Mouse (Mus musculus) hindbrain, embryonic 11.5 days (tissue): ENCODE measurements around the gene Gm17657. TPM values are rescaled to one million over a fixed set of nuclear protein-coding genes. Genes with fewer than 3 reads are reported as not detected.
"Not testable (repeated sequence)": the region's sequence is repeated elsewhere in the genome, so short reads cannot be mapped to it uniquely, and the experiment has no call there.

Experiments
- ATAC-seq: fragments of 200-750 bp; cut with Nextera tagmentation; 2 replicates; pipeline ENCODE4 v1.8.0; 2017; ENCODE audit warnings: mild to moderate bottlenecking, moderate TSS enrichment, moderate library complexity; ENCODE audit not compliant: low FRiP score
- DNase-seq: peaks from one replicate; pipeline ENCODE4 v3.0.0-alpha.2; 2015; ENCODE audit warnings: low spot score
- H3K27ac ChIP-seq: fragments of 300-500 bp; sonication (generic); 2 replicates; pipeline ENCODE4 v1.5.1; 2014; ENCODE audit warnings: mild to moderate bottlenecking, low read depth, low read length
- H3K27me3 ChIP-seq: fragments of 300-500 bp; sonication (generic); 2 replicates; pipeline ENCODE4 v1.6.1; 2014; ENCODE audit warnings: mild to moderate bottlenecking, low read length, moderate library complexity, mixed read lengths; ENCODE audit not compliant: control insufficient read depth, insufficient read depth
- H3K36me3 ChIP-seq: fragments of 300-500 bp; sonication (generic); 2 replicates; pipeline ENCODE4 v1.6.1; 2014; ENCODE audit warnings: mild to moderate bottlenecking, low read length, moderate library complexity, mixed read lengths; ENCODE audit not compliant: control insufficient read depth, insufficient read depth
- H3K4me1 ChIP-seq: fragments of 300-500 bp; sonication (generic); replicated peaks from 2 replicates; pipeline ENCODE4 v1.6.1; 2014; ENCODE audit warnings: low read length, mixed read lengths; ENCODE audit not compliant: control insufficient read depth, insufficient read depth
- H3K4me2 ChIP-seq: fragments of 300-500 bp; sonication (generic); replicated peaks from 2 replicates; pipeline ENCODE4 v1.6.1; 2014; ENCODE audit warnings: mild to moderate bottlenecking, low read depth, low read length
- H3K4me3 ChIP-seq: fragments of 300-500 bp; sonication (generic); 2 replicates; pipeline ENCODE4 v1.5.1; 2014; ENCODE audit warnings: low read depth, low read length
- H3K9ac ChIP-seq: fragments of 300-500 bp; sonication (generic); 2 replicates; pipeline ENCODE4 v1.6.1; 2014; ENCODE audit warnings: low read depth, low read length
- H3K9me3 ChIP-seq: fragments of 300-500 bp; sonication (generic); 2 replicates; pipeline ENCODE4 v1.6.1; 2016; ENCODE audit warnings: low read length; ENCODE audit not compliant: control insufficient read depth
- WGBS: fragments of 180-500 bp; shearing (Covaris S2); extraction: QIAGEN DNeasy Blood & Tissue Kit; methylation state at CpG from one replicate; pipeline ENCODE4 v1.1.7; 2014; 5-methylcytosine and 5-hydroxymethylcytosine counted together
- polyA plus RNA-seq: library from polyadenylated mRNA; unstranded; fragments of >200 nt; fragmentation: Nextera tagmentation; extraction: Ambion mirVana; gene quantifications from 2 replicates; pipeline ENCODE4 v1.2.1, GENCODE M21; 2014

Gene Gm17657
- polyA plus RNA-seq, 1 experiment from 2014 or later: not detected

DNA sequence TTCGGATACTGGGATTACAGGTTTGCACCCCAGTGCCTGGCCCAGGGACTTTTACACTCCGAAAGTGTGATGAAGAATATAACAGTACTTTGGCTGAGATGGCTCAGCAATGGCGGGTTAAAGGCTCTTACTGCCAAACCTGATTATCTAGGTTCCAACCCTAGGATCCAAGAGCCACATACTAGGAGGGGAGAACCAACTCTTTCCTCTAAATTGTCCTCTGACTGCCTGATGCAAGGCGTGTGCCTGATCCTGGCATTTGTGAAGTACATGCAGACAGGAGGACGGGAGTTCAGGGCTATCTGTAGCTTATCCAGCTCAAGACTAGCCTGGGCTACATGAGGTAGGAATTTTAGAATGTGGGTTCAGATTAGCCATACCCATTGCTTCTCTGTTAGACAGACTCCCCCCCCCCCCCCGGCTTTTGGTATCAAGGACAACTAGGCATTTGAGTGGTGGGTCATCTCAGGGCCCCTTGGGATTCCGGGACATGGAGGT lies 49.1 kb downstream of the Gm17657 start:
- H3K9me3 ChIP-seq: no peaks in the 10 kb centered on the region
- no peak for ATAC-seq
- 84% methylated on average over 7 of the region's 7 CpGs for WGBS

DNA sequence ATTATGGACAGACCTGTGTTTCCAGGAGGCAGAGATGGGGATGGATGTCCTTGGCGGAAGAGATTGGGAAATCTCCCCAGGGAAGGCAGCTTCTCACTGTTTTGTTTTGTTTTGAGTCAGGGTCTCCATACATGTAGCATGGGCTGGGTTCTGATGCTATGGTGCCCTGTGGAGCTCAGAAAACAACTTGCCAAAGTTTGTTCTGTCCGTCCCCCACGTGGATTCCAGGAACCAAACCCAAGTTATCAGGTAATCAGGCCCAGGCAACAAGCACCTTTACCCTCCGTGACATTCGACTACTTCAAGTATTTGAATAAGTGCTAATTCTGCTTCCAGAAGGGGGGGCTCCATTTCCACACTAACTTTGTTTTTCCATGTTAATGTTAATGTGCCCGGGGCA lies 49.9 kb downstream of the Gm17657 start:
- H3K27ac ChIP-seq: no peak overlapping the region
- no peak overlapping the region for H3K4me3 ChIP-seq
- no peak for ATAC-seq
- H3K9me3 ChIP-seq: no peaks in the 10 kb centered on the region
- WGBS: 78% methylated on average over 6 of the region's 6 CpGs
- DNase-seq: no peak
- no peaks in the 10 kb centered on the region for H3K4me1 ChIP-seq
- no peaks in the 10 kb centered on the region for H3K36me3 ChIP-seq
- no peak overlapping the region for H3K9ac ChIP-seq
- no peak overlapping the region for H3K4me2 ChIP-seq
- H3K27me3 ChIP-seq: no peaks in the 10 kb centered on the region

More for the DNA sequence above, 49.1 kb downstream of the Gm17657 start:
- DNase-seq: no peak
- H3K27me3 ChIP-seq: no peaks in the 10 kb centered on the region
- H3K4me1 ChIP-seq: no peaks in the 10 kb centered on the region
- H3K27ac ChIP-seq: no peak overlapping the region
- no peak overlapping the region for H3K4me2 ChIP-seq
- H3K36me3 ChIP-seq: no peaks in the 10 kb centered on the region
- no peak overlapping the region for H3K9ac ChIP-seq
- no peak overlapping the region for H3K4me3 ChIP-seq

GRCm38 (mm10) chr17:29498952-29499351 lies 50.5 kb downstream of the Gm17657 start:
- 96% methylated on average over 2 of the region's 2 CpGs for WGBS
- not testable (repeated sequence) for DNase-seq, H3K4me3 ChIP-seq, H3K9ac ChIP-seq, H3K4me1 ChIP-seq, H3K4me2 ChIP-seq, H3K36me3 ChIP-seq, H3K27ac ChIP-seq, H3K27me3 ChIP-seq, ATAC-seq, H3K9me3 ChIP-seq

- DNase-seq (no peak), ATAC-seq (no peak)
- 0 out of 2 replicates have a peak, but pooled peaks cover under 1% of the 10 kb centered on the region for H3K4me1 ChIP-seq
- no peak overlapping the region for H3K9ac ChIP-seq
- no peak overlapping the region for H3K4me3 ChIP-seq
- no peak overlapping the region for H3K27ac ChIP-seq
- 64% methylated on average over 4 of the region's 4 CpGs for WGBS
- peaks cover 5% of the 10 kb centered on the region; the same call in 1 of the 2 replicates for H3K36me3 ChIP-seq
- no peaks in the 10 kb centered on the region for H3K9me3 ChIP-seq
- no peak overlapping the region for H3K4me2 ChIP-seq
- no peaks in the 10 kb centered on the region for H3K27me3 ChIP-seq
These were observed 51.4 kb downstream of the Gm17657 start for GRCm38 (mm10) chr17:29498028-29498427.

- H3K9ac ChIP-seq, H3K4me2 ChIP-seq, H3K27me3 ChIP-seq, H3K4me1 ChIP-seq, H3K9me3 ChIP-seq, H3K4me3 ChIP-seq, H3K27ac ChIP-seq, ATAC-seq, H3K36me3 ChIP-seq, DNase-seq: not testable (repeated sequence)
- 64% methylated on average over 1 of the region's 1 CpGs for WGBS
These were observed 52.0 kb downstream of the Gm17657 start for GRCm38 (mm10) chr17:29497481-29497880.

DNA sequence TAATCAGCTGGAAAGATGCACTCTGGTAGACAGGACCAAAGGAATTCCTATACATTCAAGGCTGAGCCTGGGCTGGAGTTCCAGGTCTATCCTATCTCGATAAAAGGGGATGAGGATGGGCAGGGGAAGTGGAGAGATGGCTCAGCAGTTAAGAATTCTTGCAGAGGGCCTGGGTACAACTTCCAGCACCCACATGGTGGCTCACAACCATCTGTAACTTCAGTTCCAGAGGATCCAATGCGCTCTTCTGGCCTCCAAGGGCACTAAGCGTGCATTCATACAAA lies 52.4 kb downstream of the Gm17657 start:
- H3K27ac ChIP-seq: no peak overlapping the region
- H3K4me3 ChIP-seq: no peak overlapping the region
- no peak overlapping the region for H3K4me2 ChIP-seq
- DNase-seq: no peak
- 0 out of 2 replicates have a peak, but pooled peaks cover 2% of the 10 kb centered on the region for H3K4me1 ChIP-seq
- no peak for ATAC-seq
- H3K9ac ChIP-seq: no peak overlapping the region
- H3K36me3 ChIP-seq: peaks cover 5% of the 10 kb centered on the region; the same call in 1 of the 2 replicates
- H3K9me3 ChIP-seq: no peaks in the 10 kb centered on the region
- no peaks in the 10 kb centered on the region for H3K27me3 ChIP-seq
- WGBS: 94% methylated on average over 3 of the region's 3 CpGs

DNA sequence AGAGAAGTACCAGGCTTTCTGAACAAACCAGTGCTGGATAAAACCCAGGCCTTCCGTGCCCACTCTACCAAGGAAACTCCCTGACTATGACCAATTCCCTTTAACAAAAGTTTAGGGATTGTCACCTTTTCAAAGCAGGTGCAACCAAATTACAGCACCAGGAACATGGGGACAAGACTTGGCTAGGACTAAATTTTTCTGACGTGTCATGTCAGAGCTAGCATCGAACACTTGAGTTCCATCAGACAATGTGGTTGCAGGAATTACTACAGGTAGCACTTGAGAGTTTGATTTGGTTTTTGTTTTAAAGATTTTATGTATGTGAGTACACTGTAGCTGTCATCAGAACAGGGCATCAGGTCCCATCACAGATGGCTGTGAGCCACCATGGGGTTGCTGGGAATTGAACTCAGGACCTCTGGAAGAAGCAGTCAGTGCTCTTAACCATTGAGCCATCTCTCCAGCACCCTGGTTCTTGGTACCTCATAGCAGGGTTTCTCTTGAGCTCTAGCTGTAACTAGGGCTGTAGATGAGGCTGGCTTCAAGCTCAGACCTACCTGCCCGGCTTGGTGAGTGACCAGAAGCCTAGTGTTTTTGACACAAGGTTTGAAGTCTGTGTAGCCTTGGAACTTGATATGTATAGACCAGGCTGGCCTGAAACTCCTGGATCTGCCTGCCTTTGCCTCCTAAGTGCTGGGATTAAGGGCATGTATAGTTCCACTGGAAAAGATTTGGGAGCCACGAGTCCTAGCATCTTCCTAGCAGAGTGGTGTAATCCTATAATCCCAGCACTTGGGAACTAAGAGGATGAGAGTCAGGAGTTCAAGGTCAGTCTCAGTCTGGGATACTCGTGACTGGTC lies 53.0 kb downstream of the Gm17657 start:
- H3K4me1 ChIP-seq: 0 out of 2 replicates have a peak, but pooled peaks cover 2% of the 10 kb centered on the region
- no peak for ATAC-seq
- DNase-seq: no peak
- no peak overlapping the region for H3K9ac ChIP-seq
- no peak overlapping the region for H3K4me2 ChIP-seq
- H3K9me3 ChIP-seq: no peaks in the 10 kb centered on the region
- H3K27ac ChIP-seq: no peak overlapping the region
- H3K4me3 ChIP-seq: no peak overlapping the region
- H3K27me3 ChIP-seq: no peaks in the 10 kb centered on the region
- H3K36me3 ChIP-seq: peaks cover 5% of the 10 kb centered on the region; the same call in 1 of the 2 replicates
- 84% methylated on average over 6 of the region's 6 CpGs for WGBS

GRCm38 (mm10) chr17:29494732-29495076 lies 54.7 kb downstream of the Gm17657 start:
- no peak overlapping the region for H3K4me2 ChIP-seq
- no peaks in the 10 kb centered on the region for H3K9me3 ChIP-seq
- H3K36me3 ChIP-seq: peaks cover 5% of the 10 kb centered on the region; the same call in 1 of the 2 replicates
- WGBS: 47% methylated on average over 7 of the region's 8 CpGs
- H3K27ac ChIP-seq: no peak overlapping the region
- H3K4me3 ChIP-seq: no peak overlapping the region
- no peak overlapping the region for H3K9ac ChIP-seq
- DNase-seq (no peak), ATAC-seq (no peak)
- 0 out of 2 replicates have a peak, but pooled peaks cover 2% of the 10 kb centered on the region for H3K4me1 ChIP-seq
- H3K27me3 ChIP-seq: no peaks in the 10 kb centered on the region
